Mouse (Mus musculus) E14TG2a.4 (cell line): ENCODE data around the gene Slc4a11.

Experiments
- H3K27me3 ChIP-seq: 2 replicates; pipeline ENCODE4 v1.6.1; 2014; ENCODE audit warnings: low read length, control low read depth; ENCODE audit not compliant: insufficient read depth
- H3K36me3 ChIP-seq: 2 replicates; pipeline ENCODE4 v1.6.1; 2014; ENCODE audit warnings: low read length, control low read depth; ENCODE audit not compliant: insufficient read depth
- H3K4me1 ChIP-seq: replicated peaks from 2 replicates; pipeline ENCODE4 v1.6.1; 2014; ENCODE audit warnings: low read depth, low read length, control low read depth
- H3K4me3 ChIP-seq: replicated peaks from 2 replicates; pipeline ENCODE4 v1.5.1; 2014; ENCODE audit warnings: mild to moderate bottlenecking, low read length
- H3K9me3 ChIP-seq: 2 replicates; pipeline ENCODE4 v1.6.1; 2014; ENCODE audit warnings: low read length, control low read depth
- CTCF ChIP-seq: conservative IDR thresholded peaks from 2 replicates; pipeline ENCODE4 v1.5.1; 2014; ENCODE audit warnings: low read length
- NANOG ChIP-seq: IDR thresholded peaks from 2 replicates; pipeline ENCODE4 v1.6.1; 2014; ENCODE audit warnings: borderline replicate concordance, low read length, mixed read lengths
- POU5F1 ChIP-seq: IDR thresholded peaks from 2 replicates; pipeline ENCODE4 v1.6.1; 2014; ENCODE audit warnings: low read length, borderline replicate concordance

Slc4a11 gene

GRCm38 (mm10) chr2:130697153-130697810 lies at the start of gene Slc4a11:
Gene Slc4a11, minus strand, starts transcription at chr2:130697519.
- Histone ChIP-seq H3K27me3 (peaks cover 20% of the 10 kb centered on the region), H3K9me3 (no peaks in the 10 kb centered on the region), H3K4me3 (peak within 1 kb of the TSS; percentile 92), H3K36me3 (peaks cover 8% of the 10 kb centered on the region), H3K4me1 (peaks cover 49% of the 10 kb centered on the region)
- TF ChIP-seq CTCF (no peak), NANOG (no peak), POU5F1 (no peak)

- H3K9me3 ChIP-seq: no peaks in the 10 kb centered on the region
- no peaks in the 10 kb centered on the region for H3K4me1 ChIP-seq
- TF ChIP-seq NANOG: no peak
- TF ChIP-seq CTCF: no peak; the same call in 1 of the 2 replicates
- no peak for TF ChIP-seq POU5F1
- no peak overlapping the region for H3K4me3 ChIP-seq
- no peaks in the 10 kb centered on the region for H3K27me3 ChIP-seq
- peaks cover 17% of the 10 kb centered on the region for H3K36me3 ChIP-seq
Measured at GRCm38 (mm10) chr2:130743576-130743975, 46.3 kb upstream of the Slc4a11 start.

- no peak for TF ChIP-seq NANOG
- TF ChIP-seq CTCF: no peak
- TF ChIP-seq POU5F1: no peak
- Histone ChIP-seq H3K4me3 (no peak overlapping the region), H3K27me3 (no peaks in the 10 kb centered on the region), H3K4me1 (no peaks in the 10 kb centered on the region), H3K36me3 (peaks cover 9% of the 10 kb centered on the region), H3K9me3 (no peaks in the 10 kb centered on the region)
Measured at GRCm38 (mm10) chr2:130740096-130740495, 42.8 kb upstream of the Slc4a11 start.

- H3K36me3 ChIP-seq: peaks cover 9% of the 10 kb centered on the region
- H3K4me3 ChIP-seq: no peak overlapping the region
- no peaks in the 10 kb centered on the region for H3K27me3 ChIP-seq
- no peak for TF ChIP-seq NANOG
- no peak for TF ChIP-seq POU5F1
- TF ChIP-seq CTCF: no peak
- no peaks in the 10 kb centered on the region for H3K4me1 ChIP-seq
- H3K9me3 ChIP-seq: no peaks in the 10 kb centered on the region
Measured at GRCm38 (mm10) chr2:130738019-130738418, 40.7 kb upstream of the Slc4a11 start.

GRCm38 (mm10) chr2:130735281-130735680 lies 38.0 kb upstream of the Slc4a11 start:
- TF ChIP-seq CTCF (no peak), POU5F1 (no peak), NANOG (no peak)
- Histone ChIP-seq H3K4me3 (no peak overlapping the region), H3K9me3 (no peaks in the 10 kb centered on the region), H3K36me3 (peaks cover 13% of the 10 kb centered on the region), H3K4me1 (no peaks in the 10 kb centered on the region), H3K27me3 (no peaks in the 10 kb centered on the region)

GRCm38 (mm10) chr2:130733444-130733843 lies 36.1 kb upstream of the Slc4a11 start:
- no peaks in the 10 kb centered on the region for H3K4me1 ChIP-seq
- no peak for TF ChIP-seq CTCF
- no peak for TF ChIP-seq NANOG
- no peak for TF ChIP-seq POU5F1
- peaks cover 4% of the 10 kb centered on the region for H3K9me3 ChIP-seq
- peaks cover 15% of the 10 kb centered on the region; the same call in 1 of the 2 replicates for H3K36me3 ChIP-seq
- no peaks in the 10 kb centered on the region for H3K27me3 ChIP-seq
- H3K4me3 ChIP-seq: no peak overlapping the region

- Histone ChIP-seq H3K9me3 (peaks cover 7% of the 10 kb centered on the region), H3K27me3 (no peaks in the 10 kb centered on the region), H3K4me1 (no peaks in the 10 kb centered on the region), H3K36me3 (peaks cover 19% of the 10 kb centered on the region), H3K4me3 (no peak overlapping the region)
- no peak for TF ChIP-seq POU5F1
Measured at GRCm38 (mm10) chr2:130731855-130732254, 34.5 kb upstream of the Slc4a11 start.

GRCm38 (mm10) chr2:130730746-130731145 lies 33.4 kb upstream of the Slc4a11 start:
- peaks cover 25% of the 10 kb centered on the region for H3K36me3 ChIP-seq
- no peak for TF ChIP-seq POU5F1
- TF ChIP-seq CTCF: no peak
- no peak for TF ChIP-seq NANOG
- H3K4me3 ChIP-seq: no peak overlapping the region
- H3K9me3 ChIP-seq: peaks cover 7% of the 10 kb centered on the region
- no peaks in the 10 kb centered on the region for H3K4me1 ChIP-seq
- no peaks in the 10 kb centered on the region for H3K27me3 ChIP-seq

- no peaks in the 10 kb centered on the region for H3K4me1 ChIP-seq
- peaks cover 25% of the 10 kb centered on the region for H3K36me3 ChIP-seq
- no peak overlapping the region for H3K4me3 ChIP-seq
- H3K9me3 ChIP-seq: peaks cover 7% of the 10 kb centered on the region
- no peaks in the 10 kb centered on the region for H3K27me3 ChIP-seq
- TF ChIP-seq POU5F1: no peak
- no peak for TF ChIP-seq CTCF
- TF ChIP-seq NANOG: no peak
Measured at GRCm38 (mm10) chr2:130728906-130729585, 31.7 kb upstream of the Slc4a11 start.
